ENCODE assay signal across 9 mouse cellular contexts in the genomic region with DNA sequence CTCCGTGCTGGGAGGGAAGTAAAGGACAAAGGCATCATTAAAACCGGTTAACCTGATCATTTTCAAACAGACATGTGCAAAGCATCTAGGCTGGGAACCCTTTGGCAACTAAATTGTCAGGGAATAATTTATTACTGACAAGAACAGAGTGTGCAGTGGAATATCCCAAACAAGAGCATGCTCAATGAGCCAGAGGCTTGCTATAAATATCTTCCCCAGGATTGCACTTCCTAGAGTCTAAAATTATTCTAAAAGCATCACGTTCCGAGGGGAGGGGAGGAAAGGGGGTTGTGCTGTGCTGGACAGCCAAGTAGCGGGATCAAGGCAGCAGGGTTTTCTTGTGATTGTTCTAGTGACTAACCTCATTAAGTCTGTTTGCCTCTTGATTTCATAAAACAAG.
DNase-seq lines count a peak whose midpoint lies in the region; ATAC-seq and TF ChIP-seq lines count a peak whose summit lies in the region.
"Had no signal": no experiment of that assay in that cellular context is flagged by ENCODE, and none has a peak within 500 bp of the region (broad histone marks: within the 10 kb centered on the region; RNA-seq: fewer than 3 reads in every experiment).

No protein-coding gene starts in this region.

- no peak overlapping the region for H3K4me2 ChIP-seq in stomach, embryonic 16.5 days (ENCODE audit: low read depth, low read length)
- H3K4me2 ChIP-seq: liver, embryonic 13.5 days had no signal

- no peaks in the 10 kb centered on the region for H3K9me3 ChIP-seq in stomach, embryonic 16.5 days (replicated peaks; ENCODE audit: control insufficient read depth, low read length)
- H3K9me3 ChIP-seq: liver, embryonic 13.5 days had no signal

- no peaks in the 10 kb centered on the region; the same call in 1 of the 2 replicates for H3K4me1 ChIP-seq in cerebellum, adult 2 months (ENCODE audit: control insufficient read depth, insufficient read depth, low read length)
- H3K4me1 ChIP-seq in stomach, embryonic 16.5 days (ENCODE audit: control insufficient read depth, insufficient read depth, low read length) = peaks cover 3% of the 10 kb centered on the region; the same call in 1 of the 2 replicates

- H3K4me3 ChIP-seq in cerebellum, adult 2 months (replicated peaks; ENCODE audit: insufficient read depth, low read depth, low read length) = no peak overlapping the region
- no peak overlapping the region for H3K4me3 ChIP-seq in stomach, embryonic 16.5 days (replicated peaks; ENCODE audit: low read length)
- H3K4me3 ChIP-seq: liver, embryonic 13.5 days had no signal

- no peaks in the 10 kb centered on the region for H3K36me3 ChIP-seq in stomach, embryonic 16.5 days (ENCODE audit: control insufficient read depth, insufficient read depth, low read length)
- H3K36me3 ChIP-seq: liver, embryonic 13.5 days had no signal

- H3K27ac ChIP-seq in cerebellum, adult 2 months (ENCODE audit: insufficient read depth, low read length) = no peak overlapping the region
- H3K27ac ChIP-seq in stomach, embryonic 16.5 days (ENCODE audit: low read length) = no peak overlapping the region
- H3K27ac ChIP-seq: liver, embryonic 13.5 days had no signal

- peak; percentile 21; the same call in 1 of the 2 replicates for ATAC-seq in stomach, embryonic 16.5 days (ENCODE audit: insufficient read depth, low FRiP score)

- TF ChIP-seq CTCF in cerebellum, adult 2 months (IDR thresholded peaks at IDR 0.05; ENCODE audit: borderline replicate concordance, insufficient read depth, low read depth, low read length) = no peak

- no peak for TF ChIP-seq POLR2A in cerebellum, adult 2 months (IDR thresholded peaks at IDR 0.05; ENCODE audit: borderline replicate concordance, insufficient read depth, low read length)

- WGBS in cerebellum, adult 2 months = 12% methylated on average over 5 of the region's 5 CpGs
- 29% methylated on average over 5 of the region's 5 CpGs for WGBS in stomach, embryonic 16.5 days

- DNase-seq in cerebellum, adult 2 months = peak; percentile 23 to 65
- no peak for DNase-seq in cerebellum, postnatal 4 days (ENCODE audit: low spot score in 2 of 2)
- peak; percentile 14 for DNase-seq in urinary bladder, postnatal 14 days (ENCODE audit: low spot score)
- no peak for DNase-seq in urinary bladder, postnatal 4 days (ENCODE audit: low spot score in 2 of 2)
- DNase-seq in heart, postnatal 36 days = peak; percentile 18 to 37
- DNase-seq in layer of hippocampus, adult 9-11 months = peak; percentile 22
- no peak for DNase-seq in ovary, postnatal 10 days (ENCODE audit: low spot score)
- DNase-seq: liver, embryonic 13.5 days had no signal

- H3K9ac ChIP-seq in stomach, embryonic 16.5 days (ENCODE audit: low read length) = no peak overlapping the region
- H3K9ac ChIP-seq: liver, embryonic 13.5 days had no signal

- no peaks in the 10 kb centered on the region for H3K27me3 ChIP-seq in cerebellum, adult 2 months (ENCODE audit: control insufficient read depth, insufficient read depth, low read length)
- no peaks in the 10 kb centered on the region for H3K27me3 ChIP-seq in stomach, embryonic 16.5 days (ENCODE audit: control insufficient read depth, insufficient read depth, low read length)
- H3K27me3 ChIP-seq: liver, embryonic 13.5 days had no signal

- intact Hi-C loops in heart, postnatal 36 days (cut with DNase I) = loop anchor here (5.0 to 10.0 kb wide), 2 partner anchors 355 to 372 kb away; a partner anchor contains a TSS

Comparison
In these comparisons a context has a peak if more than half of its experiments do, and no peak if none do; other contexts are left out.
1. DNase-seq: peak in cerebellum, adult 2 months (2 of 2), urinary bladder, postnatal 14 days (single experiment), heart, postnatal 36 days (2 of 2) and layer of hippocampus, adult 9-11 months (single experiment); none in cerebellum, postnatal 4 days (0 of 2), urinary bladder, postnatal 4 days (0 of 2) and ovary, postnatal 10 days (single experiment).